Mouse (Mus musculus): Measurements from ENCODE around the gene Uaca.

DNA sequence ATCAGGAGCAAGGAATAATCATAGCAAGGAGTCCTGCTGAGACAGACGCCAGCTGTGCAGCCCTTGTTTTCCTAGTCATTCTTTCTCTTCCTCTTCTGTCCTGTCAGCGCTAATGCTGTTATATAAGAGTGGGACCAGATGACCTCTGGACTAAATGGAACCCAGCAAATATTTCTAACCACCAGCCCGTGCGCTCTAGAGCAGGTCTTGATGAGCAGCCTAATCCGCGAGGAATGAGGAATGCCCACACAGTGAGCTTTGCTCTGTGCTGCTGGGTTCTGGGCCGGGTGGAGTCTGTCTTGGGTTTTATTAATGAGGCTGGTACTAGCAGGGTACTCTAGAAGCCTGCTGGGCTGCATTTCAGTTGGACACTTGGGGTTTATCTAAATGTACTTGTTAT is 32.4 kb downstream of the Uaca start:
- no peak for TF ChIP-seq CTCF (IDR thresholded peaks at IDR 0.05; ENCODE audit: extremely low read depth, insufficient read depth, low read length)
- no peak for TF ChIP-seq POLR2A (IDR thresholded peaks at IDR 0.05; ENCODE audit: extremely low read depth, insufficient read depth, low read length)
